Mouse (Mus musculus): Measurements from ENCODE around the gene Dnah6.

Gene Dnah6

DNA sequence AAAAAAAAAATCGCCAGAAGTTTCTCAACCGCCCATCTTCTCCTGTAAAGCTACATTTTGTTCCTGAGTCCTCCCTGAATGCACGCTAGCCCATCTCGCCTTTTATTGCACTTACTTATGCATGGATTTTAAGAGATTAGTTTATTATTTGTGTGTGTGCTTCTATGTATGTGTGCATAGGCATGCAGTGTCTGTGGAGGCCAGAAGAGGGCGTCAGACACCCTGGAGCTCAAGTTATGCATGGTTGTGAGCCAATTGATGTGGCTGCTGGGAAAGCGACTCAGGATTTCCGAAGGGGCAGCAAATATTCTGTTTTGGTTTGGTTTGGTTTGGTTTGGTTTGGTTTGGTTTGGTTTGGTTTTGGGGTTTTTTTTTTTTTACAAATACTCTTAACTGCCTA, 78.0 kb downstream of the Dnah6 start:
- DNase-seq (ENCODE audit: low spot score in 2 of 2) = no peak

DNA sequence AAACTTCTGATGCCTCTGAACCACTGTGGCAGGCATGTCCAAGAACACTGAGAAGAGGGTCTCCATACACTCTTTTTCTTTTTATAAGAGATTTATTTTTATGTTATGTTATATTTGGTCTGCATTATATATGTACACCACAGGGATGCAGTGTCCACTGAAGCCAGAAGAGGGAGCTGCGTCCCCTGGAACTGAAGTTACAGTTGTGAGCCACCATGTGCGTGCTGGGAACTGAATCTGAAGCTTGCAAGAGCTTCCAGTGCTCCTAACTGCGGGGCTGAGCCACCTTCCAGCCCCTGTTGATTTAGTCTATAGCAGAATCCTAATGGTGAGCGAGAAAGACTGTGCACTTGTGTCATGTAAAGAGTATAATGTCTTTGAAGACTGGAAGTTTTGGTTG, 78.7 kb downstream of the Dnah6 start:
- no peak for DNase-seq (ENCODE audit: low spot score in 2 of 2)

DNA sequence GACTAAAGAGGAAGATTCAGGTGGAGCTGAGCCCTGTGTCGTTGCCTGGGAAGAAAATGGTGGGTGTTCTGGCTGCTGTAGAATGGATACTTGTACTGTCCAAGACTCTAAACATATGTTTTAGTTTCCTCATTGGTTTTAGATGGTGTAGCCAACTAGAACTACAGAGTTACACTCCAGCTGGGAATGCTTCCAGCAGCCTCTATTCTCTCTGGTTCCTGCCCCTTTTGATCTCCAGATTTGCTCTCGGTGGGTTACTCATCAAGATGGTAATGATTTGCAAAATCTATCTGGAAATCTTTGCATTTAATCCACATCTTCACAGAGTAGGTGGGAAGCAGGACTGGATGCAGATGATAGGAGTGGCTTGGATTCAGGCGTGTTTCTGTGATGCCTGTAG, 80.6 kb downstream of the Dnah6 start:
- DNase-seq (ENCODE audit: low spot score in 2 of 2) = no peak

DNA sequence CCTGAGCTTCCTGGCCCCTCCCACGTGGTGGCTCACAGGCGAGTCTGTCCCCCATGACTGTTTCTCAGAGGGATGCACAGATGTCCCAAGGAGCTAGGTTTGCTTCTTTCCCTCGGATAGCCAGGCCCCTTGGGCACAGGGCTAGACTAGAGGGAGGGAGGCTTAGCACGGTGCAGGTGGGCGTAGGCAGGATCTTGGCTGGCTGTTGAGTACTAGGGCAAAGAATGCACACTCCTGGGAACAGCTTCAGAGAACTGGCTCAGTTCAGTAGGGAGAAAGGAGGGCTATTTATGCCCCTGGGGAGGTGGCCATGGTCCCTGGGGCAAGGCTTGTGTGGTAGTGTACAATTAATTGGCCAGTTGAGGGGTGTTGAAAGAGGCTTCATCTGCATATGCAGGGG, 88.7 kb downstream of the Dnah6 start:
- no peak for DNase-seq (ENCODE audit: low spot score in 2 of 2)

DNA sequence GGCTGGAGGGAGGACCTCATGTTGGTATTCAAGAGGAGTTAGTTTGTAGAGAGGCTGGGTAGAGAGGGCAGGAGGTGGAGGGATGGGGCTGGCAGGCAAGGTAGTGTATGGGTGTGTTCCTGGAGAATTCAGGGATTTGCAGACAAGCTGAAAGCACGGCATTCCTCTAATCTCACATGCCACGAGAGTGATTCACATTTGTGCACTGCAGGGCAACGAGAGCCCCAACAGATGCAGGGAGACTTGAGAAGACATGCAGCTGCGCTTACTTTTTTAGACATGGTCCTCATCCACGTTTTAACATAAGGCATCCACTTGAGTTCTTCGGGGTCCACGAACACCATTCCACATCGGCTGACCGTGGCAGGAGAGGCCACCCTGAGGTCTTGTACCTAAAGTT, 93.9 kb downstream of the Dnah6 start:
- no peak for DNase-seq (ENCODE audit: low spot score in 2 of 2)

DNA sequence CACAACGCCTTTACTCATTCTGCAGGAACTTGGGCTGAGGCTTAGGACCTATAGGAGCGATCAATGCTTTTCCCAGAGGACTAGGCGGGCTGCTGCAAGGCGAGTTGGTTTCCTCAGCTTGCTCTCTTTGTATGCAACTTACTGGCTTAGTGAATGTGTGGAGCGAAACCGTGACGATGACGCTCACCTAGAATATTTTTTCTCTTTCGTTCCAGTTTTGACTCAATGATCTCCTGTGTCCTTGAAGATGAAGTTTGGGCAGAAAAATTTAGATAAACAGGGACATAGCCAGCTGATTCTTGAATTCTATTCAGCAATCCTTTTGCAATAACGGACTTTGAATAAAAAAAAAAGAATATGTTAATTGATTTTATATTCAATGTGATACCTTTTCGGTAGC, 101.1 kb downstream of the Dnah6 start:
- DNase-seq (ENCODE audit: low spot score in 2 of 2) = no peak

DNA sequence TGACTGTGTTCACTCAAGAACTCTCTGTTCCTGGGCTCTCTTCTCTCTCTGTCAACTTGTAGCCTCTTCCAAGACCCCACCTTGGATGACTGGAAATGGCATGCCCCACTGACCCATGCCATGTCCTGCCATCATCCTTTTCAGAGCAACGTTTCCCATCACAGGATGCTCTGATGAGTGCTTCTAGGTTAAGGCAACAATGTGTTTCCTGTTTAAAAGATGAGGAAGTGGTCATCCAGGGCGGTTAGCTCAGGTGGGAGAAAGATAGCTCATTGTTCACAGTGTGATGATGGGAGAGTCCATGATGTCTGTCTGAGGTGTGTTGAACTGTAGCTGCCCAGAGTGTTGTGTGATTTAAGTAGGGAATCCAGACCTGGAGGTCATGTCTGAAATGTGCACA, 107.6 kb downstream of the Dnah6 start:
- DNase-seq (ENCODE audit: low spot score in 2 of 2) = no peak

DNA sequence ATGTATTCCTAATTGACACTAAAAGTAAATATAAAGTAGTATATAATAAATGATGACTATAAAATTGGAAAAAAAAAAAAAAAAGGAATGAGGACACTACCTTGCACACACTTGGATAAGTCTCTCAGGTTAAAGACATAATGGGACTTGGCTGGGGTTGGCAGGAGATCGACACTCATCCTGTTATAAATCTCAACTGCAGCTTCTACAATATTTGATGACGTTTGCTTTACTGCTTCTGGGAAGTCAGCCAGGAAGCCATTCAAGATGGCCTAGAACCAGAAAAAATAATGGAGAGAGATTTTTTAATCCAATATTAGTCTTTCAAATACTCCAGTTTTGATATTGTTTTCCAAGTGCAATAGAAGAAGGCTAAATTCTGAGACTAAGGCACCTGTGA, 108.1 kb downstream of the Dnah6 start:
- no peak for DNase-seq (ENCODE audit: low spot score in 2 of 2)

DNA sequence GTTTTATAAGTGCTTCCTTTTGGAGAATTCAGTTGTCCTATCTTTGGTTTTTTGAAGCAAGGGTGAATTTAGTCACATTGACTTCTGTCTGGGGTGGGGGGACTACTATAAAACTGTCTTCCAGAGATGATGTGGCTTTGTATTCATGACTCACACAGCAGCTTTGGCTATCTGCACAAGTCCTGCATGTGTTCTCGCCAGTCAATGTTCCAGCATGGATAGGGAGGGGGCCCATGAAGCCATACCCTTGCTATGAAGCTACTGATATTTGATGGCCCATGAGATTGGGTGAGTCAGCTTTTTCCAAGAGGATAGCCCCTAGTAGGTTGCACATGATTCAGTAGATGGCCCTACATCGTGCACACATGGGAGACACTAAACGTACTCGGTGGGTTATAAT, 128.3 kb downstream of the Dnah6 start:
- no peak for DNase-seq (ENCODE audit: low spot score in 2 of 2)

DNA sequence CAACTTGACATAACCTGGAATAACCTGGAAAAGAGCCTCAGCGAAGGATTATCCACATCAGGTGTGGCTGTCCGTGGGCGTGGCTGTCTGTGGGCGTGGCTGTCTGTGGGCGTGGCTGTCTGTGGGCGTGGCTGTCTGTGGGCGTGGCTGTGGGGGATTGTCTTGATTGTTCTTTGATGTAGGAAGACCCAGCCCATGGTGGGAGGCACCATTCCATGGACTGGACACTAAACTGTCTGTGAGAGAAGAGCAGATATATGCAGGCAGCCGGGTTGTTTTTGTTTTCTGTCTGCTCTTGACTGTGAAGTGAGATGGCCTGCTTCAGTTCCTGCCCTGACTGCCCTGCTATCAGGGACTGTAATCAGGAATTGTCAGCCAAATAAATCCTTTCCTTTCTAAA, 130.6 kb downstream of the Dnah6 start:
- no peak for DNase-seq (ENCODE audit: low spot score in 2 of 2)

DNA sequence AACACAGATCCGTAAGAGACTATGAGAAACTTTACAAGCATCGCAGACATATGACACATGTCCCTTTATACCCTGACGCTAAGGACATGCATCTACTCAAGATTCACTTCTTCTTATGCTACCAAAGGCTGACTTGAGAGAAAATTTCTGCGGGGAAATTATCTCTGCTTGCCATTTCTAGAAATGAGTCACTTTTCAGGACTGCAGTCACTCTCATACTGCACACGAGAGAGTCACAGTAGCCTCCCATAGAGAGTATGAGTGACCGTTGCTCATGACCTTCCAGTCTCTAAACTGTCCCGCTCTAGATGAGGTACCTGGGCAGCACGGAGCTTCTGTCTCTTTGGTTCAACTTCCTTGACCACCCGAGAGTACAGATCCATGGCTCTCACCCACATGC, 138.9 kb downstream of the Dnah6 start:
- DNase-seq (ENCODE audit: low spot score in 2 of 2) = no peak

DNA sequence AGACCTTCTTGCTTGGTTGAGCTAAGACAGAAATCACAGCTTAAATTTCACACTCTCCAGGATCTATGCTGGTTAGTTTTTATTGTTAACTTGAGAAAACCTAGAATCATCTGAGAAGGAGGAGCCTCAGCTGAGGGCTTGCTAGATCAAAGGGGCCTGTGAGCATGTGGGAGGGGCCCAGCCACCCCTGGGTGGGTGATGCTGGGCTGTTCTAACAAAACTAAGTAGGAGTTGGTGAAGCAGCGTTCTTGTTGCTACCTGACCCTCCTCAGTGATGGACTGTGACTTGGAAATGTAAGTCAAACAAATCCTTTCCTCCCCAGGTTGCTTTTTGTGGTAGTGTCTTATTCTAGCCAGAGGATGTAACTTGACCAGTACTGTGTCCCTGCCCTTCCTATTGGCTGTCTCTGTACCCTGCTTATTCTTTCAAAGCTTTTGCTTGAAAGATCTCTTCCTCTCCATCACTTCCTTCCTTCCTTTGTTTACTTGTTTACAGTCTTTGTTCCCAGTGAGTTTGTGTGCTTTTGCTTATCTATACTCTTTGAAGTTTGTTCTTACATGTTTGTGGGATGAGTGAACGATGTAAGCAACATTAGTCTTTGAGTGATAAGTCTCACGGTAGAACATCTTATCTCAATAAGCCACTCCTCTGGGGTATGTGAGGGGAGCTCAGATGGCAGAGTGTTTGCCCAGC, 149.2 kb downstream of the Dnah6 start:
- no peak for DNase-seq (ENCODE audit: low spot score in 2 of 2)

DNA sequence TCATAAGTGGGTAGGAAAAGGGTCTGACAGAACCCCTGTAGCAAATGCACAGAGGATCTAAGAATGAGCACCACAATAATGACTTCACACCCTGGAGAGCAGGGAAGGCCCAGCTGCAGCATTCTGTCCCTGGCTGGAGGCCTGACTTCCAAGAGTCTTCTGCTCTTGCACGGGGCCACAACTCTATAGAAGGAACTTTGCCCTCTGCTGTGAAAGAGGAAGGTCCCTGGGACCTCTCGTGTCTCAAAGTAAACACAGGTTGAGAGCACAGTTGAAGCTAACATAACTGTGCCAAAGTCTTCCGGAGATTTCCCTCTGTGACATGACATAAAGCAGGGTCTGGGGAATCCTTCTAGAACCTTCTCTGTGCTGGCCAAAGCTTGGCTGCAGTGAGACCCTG, 150.2 kb downstream of the Dnah6 start:
- DNase-seq (ENCODE audit: low spot score in 2 of 2) = no peak

DNA sequence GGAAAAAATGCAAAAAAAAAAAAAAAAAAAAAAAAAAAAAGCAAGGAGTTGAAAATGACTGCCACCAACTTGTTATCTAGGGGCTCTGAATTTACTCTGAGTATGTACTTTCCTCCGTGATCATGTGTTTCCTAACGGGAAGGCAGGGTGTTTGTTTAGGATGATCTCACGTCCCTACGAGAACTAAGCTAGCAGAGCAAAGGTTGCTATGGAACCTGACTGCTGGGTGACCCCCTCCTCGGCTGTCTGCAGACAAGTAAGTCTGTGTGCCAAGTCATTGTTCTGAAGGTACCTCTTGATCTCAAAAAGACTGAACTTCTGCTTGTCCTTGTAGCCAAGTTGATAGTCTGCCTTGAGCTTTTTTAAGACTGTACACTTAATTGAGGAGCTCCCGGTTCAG, 150.8 kb downstream of the Dnah6 start:
- DNase-seq (ENCODE audit: low spot score in 2 of 2) = no peak

DNA sequence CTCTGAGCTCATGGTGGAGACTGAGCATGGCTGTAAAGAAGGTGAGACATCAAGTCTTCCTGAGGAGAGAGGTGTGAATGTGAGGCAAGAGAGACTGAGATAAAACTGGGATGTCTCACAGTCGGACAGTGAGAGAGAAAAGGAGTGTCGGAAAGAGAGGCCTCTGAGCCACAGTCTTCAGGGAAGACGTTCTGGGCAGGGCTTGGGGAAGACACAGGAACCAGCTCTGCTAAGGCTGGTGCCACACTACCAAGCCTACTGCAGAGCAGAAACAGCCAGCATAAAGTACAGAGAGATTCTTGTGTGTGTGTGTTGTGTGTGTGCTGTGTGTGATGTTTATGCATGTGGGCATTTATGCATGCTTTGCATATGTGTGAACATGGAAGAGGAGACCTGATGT, 156.9 kb downstream of the Dnah6 start:
- no peak for DNase-seq (ENCODE audit: low spot score in 2 of 2)

DNA sequence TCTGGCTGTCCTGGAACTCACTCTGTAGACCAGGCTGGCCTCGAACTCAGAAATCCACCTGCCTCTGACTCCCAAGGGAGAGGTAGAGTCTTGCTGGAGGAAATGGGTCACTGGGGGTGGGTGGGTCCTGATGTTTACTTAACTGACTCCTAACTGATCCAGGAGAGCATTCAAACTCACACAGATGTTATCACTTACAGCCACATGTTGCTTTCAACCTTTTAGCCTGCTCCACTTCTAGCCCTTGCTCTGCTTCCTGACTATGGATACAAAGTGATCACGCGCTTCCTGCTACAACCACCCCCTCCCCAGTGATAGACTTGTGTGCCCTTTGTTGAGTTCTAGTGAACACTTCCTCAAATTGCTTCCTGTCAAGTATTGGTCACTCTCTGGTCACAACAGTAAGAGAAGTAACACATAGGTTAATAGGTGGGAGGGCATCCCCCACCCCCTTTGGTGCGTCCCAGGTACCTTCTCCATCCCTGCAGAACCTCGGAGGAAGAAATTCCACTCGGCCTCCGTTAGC, 161.8 kb downstream of the Dnah6 start:
- no peak for DNase-seq (ENCODE audit: low spot score in 2 of 2)

DNA sequence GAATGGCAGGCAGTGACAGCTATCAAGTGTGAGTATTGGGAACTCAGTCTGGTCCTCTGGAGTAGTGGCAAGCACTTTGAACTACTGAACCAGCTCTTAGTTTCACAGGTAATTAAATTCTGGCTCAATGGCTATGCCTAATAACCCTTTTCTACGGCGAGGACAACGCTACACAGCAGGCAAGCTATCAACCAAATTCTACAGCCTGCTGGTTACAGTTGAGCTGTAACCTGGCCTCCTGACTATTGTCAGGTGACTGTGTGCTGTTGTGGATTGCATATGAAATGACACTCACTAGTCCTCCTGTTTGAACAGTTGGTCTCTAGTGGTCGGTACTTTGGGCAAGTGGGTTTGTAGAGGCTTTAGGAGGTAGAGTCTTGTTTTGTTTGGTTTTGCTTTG, 162.3 kb downstream of the Dnah6 start:
- no peak for DNase-seq (ENCODE audit: low spot score in 2 of 2)

DNA sequence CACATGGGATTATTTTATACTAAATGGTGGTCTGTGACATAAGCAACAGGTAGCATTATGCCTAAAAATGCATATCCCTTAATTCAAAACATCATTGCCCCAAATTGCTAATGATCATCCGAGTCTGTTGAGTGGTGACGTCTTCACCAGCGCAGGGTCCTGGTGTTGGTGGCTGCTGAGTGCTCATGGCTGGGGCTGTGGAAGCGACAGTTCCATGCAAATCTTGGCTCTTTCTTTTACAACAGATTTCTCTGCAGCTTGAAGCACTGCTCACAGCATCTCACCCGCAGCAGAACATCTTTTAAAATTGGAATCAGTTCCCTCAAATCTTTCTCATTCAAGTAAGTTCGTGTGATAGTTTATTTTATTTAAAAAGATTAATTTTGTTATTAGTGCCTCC, 166.1 kb downstream of the Dnah6 start:
- peak; percentile 3 to 20 for DNase-seq (ENCODE audit: low spot score in 2 of 2)

DNA sequence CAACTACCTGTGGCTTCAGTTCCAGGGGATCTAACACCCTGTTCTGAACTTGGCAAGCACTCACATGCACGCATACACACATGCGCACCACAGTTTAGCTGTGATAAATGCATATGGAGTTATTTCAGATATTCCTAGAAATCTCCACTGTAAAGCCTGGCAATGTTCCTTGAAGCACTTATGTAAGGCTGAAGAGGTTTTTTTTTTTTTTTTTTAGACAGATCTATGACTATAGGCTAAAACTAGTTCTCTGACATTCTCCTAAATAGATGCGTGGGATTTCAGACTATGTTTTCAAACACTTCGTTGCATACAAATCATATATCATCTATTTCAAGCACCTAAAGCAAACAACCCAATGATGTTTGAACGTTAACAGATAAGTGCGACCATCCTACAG, 166.6 kb downstream of the Dnah6 start:
- DNase-seq (ENCODE audit: low spot score in 2 of 2) = peak; percentile 7 to 8

DNA sequence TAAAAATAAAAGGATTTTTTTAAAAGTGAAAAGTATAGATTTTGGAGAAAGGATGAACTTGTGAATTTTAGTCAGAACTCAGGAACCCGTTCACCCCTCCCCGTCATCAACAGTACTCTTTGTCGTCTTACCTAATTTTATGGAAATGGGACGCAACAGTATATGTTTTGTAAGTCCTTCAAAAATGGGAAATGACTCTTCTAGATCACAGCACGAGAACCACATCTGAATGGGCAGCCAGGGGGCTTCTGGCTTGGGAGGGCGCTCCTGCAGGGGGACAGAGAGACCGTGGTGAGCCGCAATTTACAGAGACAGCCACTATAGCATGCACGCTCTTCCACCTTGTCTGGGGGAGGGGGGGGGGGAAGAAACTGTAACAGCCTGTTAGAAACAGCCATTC, 167.9 kb downstream of the Dnah6 start:
- DNase-seq (ENCODE audit: low spot score in 2 of 2) = no peak

DNA sequence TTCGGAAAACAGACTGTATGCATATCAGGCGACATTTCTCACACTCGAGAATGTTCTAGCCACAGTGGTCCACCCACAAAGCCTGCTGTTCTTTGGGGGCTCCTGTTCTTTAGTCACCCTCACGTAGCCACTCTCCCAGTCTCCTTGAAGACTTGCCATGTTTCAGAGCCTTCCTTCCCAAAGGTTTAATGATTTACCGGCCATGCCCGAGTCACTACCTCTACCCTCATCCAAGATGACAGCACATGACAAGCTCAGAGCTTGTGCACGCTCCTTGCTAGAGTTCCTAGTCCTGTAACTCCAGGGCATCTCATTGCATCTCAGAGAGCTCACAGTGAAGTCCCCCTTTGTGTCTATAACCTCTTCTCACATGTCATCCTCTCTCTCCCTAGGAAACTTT, 174.2 kb downstream of the Dnah6 start:
- DNase-seq (ENCODE audit: low spot score in 2 of 2) = no peak

DNA sequence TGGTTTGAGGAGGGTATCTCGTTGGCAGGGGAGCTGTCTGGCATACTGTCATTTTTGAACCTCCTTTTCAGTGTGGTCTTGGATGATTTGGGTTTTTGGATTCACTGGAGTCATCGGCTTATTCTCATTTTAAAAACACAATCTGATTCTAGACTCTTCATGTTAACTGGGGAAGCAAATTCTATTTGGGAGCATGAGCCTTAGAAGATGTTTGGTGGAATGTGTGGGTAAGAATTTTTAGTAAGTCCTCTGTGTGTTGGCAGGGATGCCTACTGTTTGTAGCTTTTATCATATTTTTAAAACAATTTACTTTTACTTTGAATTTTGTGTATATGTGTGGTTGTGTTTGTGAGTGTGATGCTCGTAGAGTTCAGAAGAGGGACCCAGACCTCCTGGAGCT, 175.5 kb downstream of the Dnah6 start:
- no peak for DNase-seq (ENCODE audit: low spot score in 2 of 2)

DNA sequence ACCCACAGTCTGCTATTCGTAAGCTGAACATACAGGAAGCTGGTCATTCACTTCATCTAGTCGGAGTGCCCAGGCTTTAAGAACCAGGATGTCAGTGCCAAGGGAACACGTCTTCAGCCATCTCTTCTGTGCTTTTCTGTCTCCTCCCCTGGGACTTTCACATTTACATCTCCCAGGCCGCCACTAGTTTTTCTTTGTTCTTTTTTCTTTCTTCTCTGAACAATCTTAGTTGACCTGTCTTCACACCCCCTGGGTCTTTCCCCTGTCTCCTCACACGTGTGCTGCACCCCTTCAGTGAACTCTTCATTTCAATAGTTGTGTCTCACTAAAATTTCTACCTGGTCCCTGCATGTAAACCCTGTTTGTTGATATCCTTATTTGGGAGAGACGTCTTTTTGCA, 179.2 kb downstream of the Dnah6 start:
- DNase-seq (ENCODE audit: low spot score in 2 of 2) = no peak

DNA sequence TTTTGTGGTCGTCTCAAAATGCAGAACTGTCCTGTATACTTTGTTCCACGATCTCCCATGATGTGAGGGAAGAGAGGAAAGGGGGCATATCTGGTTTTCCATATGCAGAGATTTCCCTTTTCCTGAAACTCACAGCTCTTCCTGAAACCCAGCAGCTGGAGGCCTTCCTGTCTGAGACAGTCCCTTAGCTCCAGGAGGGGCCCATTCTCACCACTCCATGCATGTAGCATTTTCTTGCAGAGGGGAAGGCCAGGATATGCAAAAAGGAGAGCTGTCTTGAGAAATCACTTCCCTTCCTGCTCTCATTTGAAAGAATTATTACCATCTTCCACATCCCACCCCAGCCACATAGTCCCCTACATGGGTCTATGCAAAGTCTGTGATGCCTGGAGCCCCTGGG, 183.2 kb downstream of the Dnah6 start:
- no peak for DNase-seq (ENCODE audit: low spot score in 2 of 2)
